Comparison of ENCODE assay signal across 14 mouse cellular contexts in the genomic region with DNA sequence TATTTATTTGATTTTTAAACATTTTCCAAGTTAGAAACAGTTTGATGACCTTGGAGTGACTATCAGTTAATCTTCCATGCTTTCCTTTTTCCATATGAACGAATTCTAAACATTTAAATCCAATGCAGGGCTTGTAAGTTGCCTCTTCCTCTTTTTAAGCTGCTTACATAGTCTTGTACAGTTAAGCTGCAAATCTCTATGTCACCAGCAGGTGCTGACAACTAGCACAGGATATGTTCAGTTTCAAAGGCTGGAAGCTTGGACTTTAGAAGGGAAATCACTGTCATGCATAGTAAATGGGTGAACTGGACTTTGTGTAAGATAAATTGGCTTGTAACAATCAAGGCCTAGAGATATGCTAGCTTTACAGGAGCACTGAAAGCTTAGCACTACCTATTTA. TPM values are rescaled to one million over a fixed set of nuclear protein-coding genes. Genes with fewer than 3 reads are reported as not detected.
DNase-seq lines count a peak whose midpoint lies in the region; ATAC-seq and TF ChIP-seq lines count a peak whose summit lies in the region.
"Had no signal": no experiment of that assay in that cellular context is flagged by ENCODE, and none has a peak within 500 bp of the region (broad histone marks: within the 10 kb centered on the region; RNA-seq: fewer than 3 reads in every experiment).

No protein-coding gene starts in this region.

- H3K36me3 ChIP-seq in kidney, postnatal 0 days (ENCODE audit: insufficient read depth, low read length): no peaks in the 10 kb centered on the region
- H3K36me3 ChIP-seq in kidney, embryonic 16.5 days (ENCODE audit: insufficient read depth, low read length): no peaks in the 10 kb centered on the region
- H3K36me3 ChIP-seq in MEL (ENCODE audit: control insufficient read depth in 1 of 2, insufficient read depth in 2 of 2, low read length in 2 of 2): no peaks in the 10 kb centered on the region
- no peaks in the 10 kb centered on the region for H3K36me3 ChIP-seq in intestine, postnatal 0 days (ENCODE audit: control insufficient read depth, insufficient read depth)

- H3K4me2 ChIP-seq in kidney, postnatal 0 days (ENCODE audit: low read length): no peak overlapping the region
- no peak overlapping the region for H3K4me2 ChIP-seq in kidney, embryonic 16.5 days (replicated peaks; ENCODE audit: low read depth, low read length)
- H3K4me2 ChIP-seq in intestine, postnatal 0 days (replicated peaks; ENCODE audit: low read depth): no peak overlapping the region
- H3K4me2 ChIP-seq: hindbrain, embryonic 14.5 days had no signal

- H3K27me3 ChIP-seq in kidney, postnatal 0 days (ENCODE audit: insufficient read depth, low read length): no peaks in the 10 kb centered on the region
- H3K27me3 ChIP-seq in kidney, embryonic 16.5 days (ENCODE audit: insufficient read depth, low read length): no peaks in the 10 kb centered on the region
- no peaks in the 10 kb centered on the region for H3K27me3 ChIP-seq in MEL (ENCODE audit: control insufficient read depth in 1 of 2, insufficient read depth in 2 of 2, low read length in 2 of 2)
- no peaks in the 10 kb centered on the region for H3K27me3 ChIP-seq in intestine, postnatal 0 days (replicated peaks; ENCODE audit: control insufficient read depth, insufficient read depth, low read length)

- no peaks in the 10 kb centered on the region for H3K9me3 ChIP-seq in kidney, postnatal 0 days (replicated peaks; ENCODE audit: low read length)
- no peaks in the 10 kb centered on the region for H3K9me3 ChIP-seq in kidney, embryonic 16.5 days (ENCODE audit: low read length)
- no peaks in the 10 kb centered on the region for H3K9me3 ChIP-seq in MEL (replicated peaks; ENCODE audit: insufficient read depth, low read length)
- no peaks in the 10 kb centered on the region for H3K9me3 ChIP-seq in intestine, postnatal 0 days (ENCODE audit: control insufficient read depth)

- no peak for ATAC-seq in kidney, postnatal 0 days (replicated peaks; ENCODE audit: low FRiP score, low read depth)
- ATAC-seq in kidney, embryonic 16.5 days (ENCODE audit: low FRiP score, low TSS enrichment): no peak
- ATAC-seq in intestine, postnatal 0 days: peak; percentile 43; the same call in 1 of the 2 replicates

- no peaks in the 10 kb centered on the region for H3K4me1 ChIP-seq in kidney, postnatal 0 days (replicated peaks; ENCODE audit: insufficient read depth, low read length)
- no peaks in the 10 kb centered on the region for H3K4me1 ChIP-seq in kidney, embryonic 16.5 days (ENCODE audit: insufficient read depth, low read length)
- no peaks in the 10 kb centered on the region for H3K4me1 ChIP-seq in MEL (ENCODE audit: control insufficient read depth in 1 of 2, insufficient read depth in 2 of 2, low read length in 2 of 2)
- H3K4me1 ChIP-seq in intestine, postnatal 0 days (replicated peaks; ENCODE audit: control insufficient read depth, insufficient read depth, low read length): no peaks in the 10 kb centered on the region

- TF ChIP-seq EP300 in MEL (IDR thresholded peaks at IDR 0.05; ENCODE audit: low read depth in 1 of 2, low read length in 2 of 2): no peak

- TF ChIP-seq POLR2A in MEL (IDR thresholded peaks at IDR 0.05; ENCODE audit: control insufficient read depth in 1 of 2, insufficient read depth in 1 of 2, low read depth in 1 of 2, low read length in 2 of 2, poor library complexity in 1 of 2): no peak

- TF ChIP-seq CTCF in kidney, postnatal 0 days (IDR thresholded peaks at IDR 0.05; ENCODE audit: low read depth): peak; percentile 64
- no peak for TF ChIP-seq CTCF in MEL (IDR thresholded peaks at IDR 0.05 in 2 of 3, conservative IDR thresholded peaks at IDR 0.05 in 1 of 3; ENCODE audit: control insufficient read depth in 1 of 3, insufficient read depth in 1 of 3, low read depth in 2 of 3, low read length in 3 of 3, poor library complexity in 1 of 3, severe bottlenecking in 1 of 3)
- peak; percentile 64 for TF ChIP-seq CTCF in intestine, postnatal 0 days (IDR thresholded peaks at IDR 0.05; ENCODE audit: low read depth)

- H3K9ac ChIP-seq in kidney, postnatal 0 days (ENCODE audit: low read depth, low read length): no peak overlapping the region
- H3K9ac ChIP-seq in kidney, embryonic 16.5 days (replicated peaks; ENCODE audit: low read length): no peak overlapping the region
- no peak overlapping the region for H3K9ac ChIP-seq in MEL (ENCODE audit: control insufficient read depth, low read depth, low read length, poor library complexity, severe bottlenecking)
- no peak overlapping the region for H3K9ac ChIP-seq in intestine, postnatal 0 days (ENCODE audit: low read depth, low read length)
- H3K9ac ChIP-seq: hindbrain, embryonic 14.5 days had no signal

- H3K4me3 ChIP-seq in kidney, postnatal 0 days (replicated peaks; ENCODE audit: low read depth, low read length): no peak overlapping the region
- H3K4me3 ChIP-seq in kidney, embryonic 16.5 days (ENCODE audit: low read length): no peak overlapping the region
- no peak overlapping the region for H3K4me3 ChIP-seq in MEL (ENCODE audit: control insufficient read depth in 1 of 2, insufficient read depth in 1 of 2, low read depth in 2 of 2, low read length in 2 of 2)
- no peak overlapping the region for H3K4me3 ChIP-seq in intestine, postnatal 0 days (ENCODE audit: low read depth, low read length)

- DNase-seq in cerebellum, postnatal 10 days: peak; percentile 24 to 46
- no peak for DNase-seq in cerebellum, adult 9-10 months
- peak; percentile 37 for DNase-seq in kidney, postnatal 0 days (ENCODE audit: low spot score)
- peak; percentile 3 for DNase-seq in MEL (ENCODE audit: low read depth, low spot score)
- no peak for DNase-seq in layer of hippocampus, postnatal 25 days (ENCODE audit: extremely low spot score in 1 of 2, low spot score in 1 of 2)
- no peak for DNase-seq in cerebellum, postnatal 4 days (ENCODE audit: low spot score in 2 of 2)
- DNase-seq: B cell, adult 2 months; gastrocnemius, postnatal 10 days; layer of hippocampus, postnatal 36 days; lung, adult 18-20 months; right cerebral cortex, adult 18-20 months had no signal

- WGBS in kidney, postnatal 0 days: 27% methylated on average over 1 of the region's 1 CpGs
- 31% methylated on average over 1 of the region's 1 CpGs for WGBS in kidney, embryonic 16.5 days
- whole genome bisulfite sequencing in intestine, postnatal 0 days: 26% methylated on average over 1 of the region's 1 CpGs

- no peak for TF ChIP-seq RAD21 in MEL (IDR thresholded peaks at IDR 0.05; ENCODE audit: low read depth, low read length)

- no peaks in the 10 kb centered on the region for H3K79me2 ChIP-seq in MEL (ENCODE audit: control insufficient read depth, insufficient read depth, low read length, poor library complexity)

- H3K27ac ChIP-seq in kidney, postnatal 0 days: no peak overlapping the region
- no peak overlapping the region for H3K27ac ChIP-seq in kidney, embryonic 16.5 days (ENCODE audit: low read length)
- H3K27ac ChIP-seq in MEL (ENCODE audit: control insufficient read depth, low read depth, low read length): no peak overlapping the region
- H3K27ac ChIP-seq in intestine, postnatal 0 days (ENCODE audit: low read depth, low read length): no peak overlapping the region
- H3K27ac ChIP-seq: hindbrain, embryonic 14.5 days had no signal

TF ChIP-seq in MEL, 35 proteins besides CTCF, POLR2A, EP300 and RAD21:
- TF ChIP-seq CHD2 (IDR thresholded peaks at IDR 0.05; ENCODE audit: low read length) (no peak), MYC (IDR thresholded peaks at IDR 0.05; ENCODE audit: low read depth, low read length) (no peak), TBP (IDR thresholded peaks at IDR 0.05; ENCODE audit: low read depth, low read length) (no peak), TCF12 (IDR thresholded peaks at IDR 0.05; ENCODE audit: low read depth, low read length) (no peak), MYB (IDR thresholded peaks at IDR 0.05; ENCODE audit: low read depth, low read length) (no peak), RCOR1 (IDR thresholded peaks at IDR 0.05; ENCODE audit: low read depth, low read length) (no peak)
TF ChIP-seq in MEL: peak in this region for 0.

RNA-seq across cellular contexts. Expression of a gene that starts 29.6 kb away (rescaled TPM):
- polyA plus RNA-seq in kidney, postnatal 0 days (2015; fragmentation: Nextera tagmentation; extraction: Ambion mirVana): 0.83 and 0.93 TPM in 2 replicates
- polyA plus RNA-seq in kidney, embryonic 16.5 days (2015; fragmentation: Nextera tagmentation; extraction: Ambion mirVana): 0.91 and 1.1 TPM in 2 replicates
- not detected in 2 replicates for total RNA-seq in MEL (2012; rRNA removed)
- not detected for polyA plus RNA-seq in MEL (2012; ENCODE audit: insufficient read depth in 1 of 2, insufficient read length in 2 of 2, low read depth in 1 of 2, low replicate concordance in 2 of 2, missing spikeins in 1 of 2)
- 3.2 and 3.4 TPM in 2 replicates for polyA plus RNA-seq in intestine, postnatal 0 days (2015; fragmentation: Nextera tagmentation; extraction: Ambion mirVana)
- 10 to 100 TPM; 16.6 to 19.1 TPM for total RNA-seq in layer of hippocampus, postnatal 25 days (2021)

Comparison
In these comparisons a context has a peak if more than half of its experiments do, and no peak if none do; other contexts are left out.
1. DNase-seq: peak in cerebellum, postnatal 10 days (2 of 2), kidney, postnatal 0 days (single experiment) and MEL (single experiment); none in cerebellum, adult 9-10 months (single experiment), layer of hippocampus, postnatal 25 days (0 of 2) and cerebellum, postnatal 4 days (0 of 2).
2. CTCF ChIP-seq: peak in kidney, postnatal 0 days (single experiment) and intestine, postnatal 0 days (single experiment); none in MEL (0 of 3).